Mouse (Mus musculus) brain, embryonic 18.5 days (tissue): ENCODE results near the gene Wdr61.

ENCODE experiments used
- DNase-seq: peaks from one replicate; pipeline ENCODE4 v3.0.0-alpha.2; 2012; ENCODE audit warnings: low read depth, low spot score

The Wdr61 gene

GRCm38 (mm10) chr9:54682846-54683245 is 51.5 kb downstream of the Wdr61 start:
- DNase-seq: no peak

DNA sequence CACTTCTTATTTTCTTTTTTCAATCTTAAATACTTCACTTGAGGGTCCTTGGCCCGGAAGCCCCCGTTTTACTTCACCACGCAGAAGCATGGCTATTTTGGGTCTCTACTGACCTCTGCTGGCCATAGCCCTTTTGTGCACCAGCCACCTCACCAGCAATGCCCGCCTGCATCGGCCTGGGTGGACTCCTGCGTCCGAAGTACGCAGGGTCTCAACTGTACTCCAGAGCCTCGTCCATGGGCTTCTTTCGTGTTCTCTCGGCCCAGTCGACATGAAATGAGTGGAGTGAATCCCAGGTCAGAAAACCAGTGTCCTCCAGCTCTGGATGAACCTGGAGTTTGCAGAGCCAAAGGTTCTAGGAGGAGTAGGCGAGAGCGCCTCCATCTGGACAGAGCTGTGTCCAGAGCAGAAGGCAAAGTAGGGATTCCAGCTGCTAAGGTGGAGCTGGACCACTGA is 57.8 kb downstream of the Wdr61 start:
- DNase-seq: no peak

- no peak for DNase-seq
Measured at GRCm38 (mm10) chr9:54673887-54674286, 60.4 kb downstream of the Wdr61 start.

DNA sequence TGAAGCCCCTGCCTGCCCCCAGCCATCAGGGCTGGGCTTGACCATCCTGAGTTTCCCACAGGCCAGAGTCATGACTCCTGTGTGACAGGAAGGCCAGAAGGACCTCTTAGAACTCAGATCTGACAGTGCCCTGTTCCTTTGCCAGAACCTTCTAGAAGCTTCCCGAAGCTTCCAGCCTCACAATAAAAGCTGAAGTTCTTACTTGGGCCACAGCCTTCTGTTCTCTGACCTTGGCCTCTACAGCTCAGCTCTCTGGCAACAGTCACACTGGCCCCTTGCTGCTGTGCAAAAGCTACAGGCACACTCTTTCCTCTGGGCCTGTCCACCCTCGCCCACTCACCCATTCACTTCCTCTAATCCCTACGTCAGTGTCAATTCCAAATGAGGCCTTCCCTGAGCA is 62.4 kb downstream of the Wdr61 start:
- DNase-seq: no peak

DNA sequence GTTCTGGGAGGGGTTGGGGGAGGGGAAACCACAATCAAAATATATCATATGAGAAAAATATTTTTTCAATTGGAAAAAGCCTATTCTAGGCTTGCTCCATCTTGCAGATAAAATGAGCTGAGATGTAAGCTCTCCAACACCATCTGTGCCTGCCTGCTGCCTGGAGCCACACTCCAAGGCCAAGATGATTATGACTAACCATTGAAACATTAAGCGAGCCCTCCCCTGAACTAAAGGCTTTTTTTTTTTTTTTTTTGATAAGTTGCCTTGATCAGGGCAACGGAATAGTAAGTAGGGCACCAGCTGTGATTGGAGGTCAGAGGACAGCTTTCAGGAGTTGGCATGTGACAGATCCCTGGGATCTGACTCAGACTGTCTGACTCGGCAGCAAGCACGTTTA is 65.9 kb downstream of the Wdr61 start:
- peak; percentile 59 for DNase-seq

GRCm38 (mm10) chr9:54666116-54666515 is 68.2 kb downstream of the Wdr61 start:
- no peak for DNase-seq
